Mouse (Mus musculus): ENCODE measurements around the gene Hoxc10. TPM values are rescaled to one million over a fixed set of nuclear protein-coding genes. Genes with fewer than 3 reads are reported as not detected.

The Hoxc10 gene
- polyA plus RNA-seq, 1 experiment from 2014 or later = not detected

MicroRNAs within 50 kb of the gene (microRNA counts, 519-probe panel; counts per million panel counts)
- microRNA mmu-miR-615-3p = not detected
- microRNA mmu-miR-615-5p = not detected

Small RNA genes lying within 50 kb of the gene (microRNA-seq; reads per million reads assigned to microRNA genes)
- 3.9 reads per million, percentile 16 among the genes with 10 or more reads in this experiment for gene Mir196a-2
- 1,930 reads per million, percentile 83 among the genes with 10 or more reads in this experiment for gene Mir615

Other genes starting within 250 kb of the Hoxc10 start
- gene Calcoco1, start 244.6 kb upstream of the Hoxc10 start, polyA plus RNA-seq (2015; fragmentation: Nextera tagmentation; extraction: Ambion mirVana) = 40.3 and 43.3 TPM in 2 replicates
- gene Hoxc13, start 45.7 kb upstream of the Hoxc10 start, polyA plus RNA-seq (2015; fragmentation: Nextera tagmentation; extraction: Ambion mirVana) = not detected in 2 replicates
- not detected in 2 replicates for gene Hoxc12, start 30.0 kb upstream of the Hoxc10 start, polyA plus RNA-seq (2015; fragmentation: Nextera tagmentation; extraction: Ambion mirVana)
- not detected in 2 replicates for gene Hoxc11, start 12.4 kb upstream of the Hoxc10 start, polyA plus RNA-seq (2015; fragmentation: Nextera tagmentation; extraction: Ambion mirVana)
- gene Hoxc5, start 647 bp downstream of the Hoxc10 start, polyA plus RNA-seq (2015; fragmentation: Nextera tagmentation; extraction: Ambion mirVana) = 20.1 and 22.0 TPM in 2 replicates
- 0.30 TPM in 1 of 2 replicates, not detected in the other for gene Hoxc9, start 9.6 kb downstream of the Hoxc10 start, polyA plus RNA-seq (2015; fragmentation: Nextera tagmentation; extraction: Ambion mirVana)
- gene Hoxc8, start 23.8 kb downstream of the Hoxc10 start, polyA plus RNA-seq (2015; fragmentation: Nextera tagmentation; extraction: Ambion mirVana) = 2.3 and 16.6 TPM in 2 replicates
- gene Hoxc6, start 31.5 kb downstream of the Hoxc10 start, polyA plus RNA-seq (2015; fragmentation: Nextera tagmentation; extraction: Ambion mirVana) = 7.4 and 13.1 TPM in 2 replicates
- 56.8 and 63.8 TPM in 2 replicates for gene Hoxc4, start 52.1 kb downstream of the Hoxc10 start, polyA plus RNA-seq (2015; fragmentation: Nextera tagmentation; extraction: Ambion mirVana)
- 26.9 and 31.1 TPM in 2 replicates for gene Smug1, start 200.3 kb downstream of the Hoxc10 start, polyA plus RNA-seq (2015; fragmentation: Nextera tagmentation; extraction: Ambion mirVana)